Mouse (Mus musculus) ES-E14 (cell line): ENCODE measurements around the gene Ern2. TPM values are rescaled to one million over a fixed set of nuclear protein-coding genes. Genes with fewer than 3 reads are reported as not detected.

ENCODE experiments used
- DNase-seq: peaks from one replicate; pipeline ENCODE4 v3.0.0-alpha.2; 2013; ENCODE audit warnings: low read depth, low spot score
- H3K27ac ChIP-seq: 2 replicates; pipeline ENCODE4 v1.5.1; 2012; ENCODE audit warnings: low read depth, mild to moderate bottlenecking, low read length, moderate library complexity, mixed read lengths; ENCODE audit not compliant: poor library complexity, insufficient read depth, severe bottlenecking
- H3K36me3 ChIP-seq: 2 replicates; pipeline ENCODE4 v1.6.1; 2012; ENCODE audit warnings: mild to moderate bottlenecking, low read length, moderate library complexity, mixed read lengths; ENCODE audit not compliant: control insufficient read depth, poor library complexity, insufficient read depth, severe bottlenecking
- H3K4me1 ChIP-seq, 2 experiments: fragments of 150-350 bp in 1 of 2; sonication (generic) in 1 of 2; 2 replicates each; pipeline ENCODE4 v1.6.1; 2012; ENCODE audit warnings: low read length in 2 of 2, mild to moderate bottlenecking in 1 of 2, mixed read lengths in 1 of 2; ENCODE audit not compliant: control insufficient read depth in 2 of 2, insufficient read depth in 2 of 2, poor library complexity in 1 of 2
- H3K4me3 ChIP-seq, 2 experiments: fragments of 150-350 bp in 1 of 2; sonication (generic) in 1 of 2; 2 replicates each; pipeline ENCODE4 v1.5.1; 2012; ENCODE audit warnings: low read length in 2 of 2, low read depth in 1 of 2, mild to moderate bottlenecking in 1 of 2, mixed read lengths in 1 of 2; ENCODE audit not compliant: insufficient read depth in 1 of 2, poor library complexity in 1 of 2, severe bottlenecking in 1 of 2
- H3K9ac ChIP-seq: 2 replicates; pipeline ENCODE4 v1.6.1; 2012; ENCODE audit warnings: low read depth, mild to moderate bottlenecking, low read length, mixed read lengths; ENCODE audit not compliant: poor library complexity, insufficient read depth, severe bottlenecking
- H3K9me3 ChIP-seq: fragments of 150-350 bp; sonication (generic); 2 replicates; pipeline ENCODE4 v1.6.1; 2012; ENCODE audit warnings: low read depth, mild to moderate bottlenecking, low read length; ENCODE audit not compliant: control insufficient read depth, insufficient read depth
- CHD2 ChIP-seq: IDR thresholded peaks from 2 replicates; pipeline ENCODE4 v1.6.1; 2014; ENCODE audit warnings: mild to moderate bottlenecking, low read depth, low read length, inconsistent platforms
- HCFC1 ChIP-seq: IDR thresholded peaks from 2 replicates; pipeline ENCODE4 v1.6.1; 2012; ENCODE audit warnings: low read length, inconsistent platforms, borderline replicate concordance; ENCODE audit not compliant: insufficient read depth
- MAFK ChIP-seq: IDR thresholded peaks from 2 replicates; pipeline ENCODE4 v1.6.1; 2014; ENCODE audit warnings: mild to moderate bottlenecking, low read depth, low read length, inconsistent platforms; ENCODE audit not compliant: insufficient read depth
- ZC3H11A ChIP-seq: IDR thresholded peaks from 2 replicates; pipeline ENCODE4 v1.6.1; 2012; ENCODE audit warnings: low read depth, mild to moderate bottlenecking, inconsistent platforms, low read length, borderline replicate concordance
- ZNF384 ChIP-seq: IDR thresholded peaks from 2 replicates; pipeline ENCODE4 v1.6.1; 2012; ENCODE audit warnings: low read depth, low read length, inconsistent platforms
- in situ Hi-C, 2 experiments: fragments of 600-800 bp; cut with MboI; formaldehyde crosslinking; loops; one replicate each; pipeline ENCODE4 v1.15.1; 2025; ENCODE audit warnings: low sequenced_read_pairs in 2 of 2, inconsistent platforms in 1 of 2; ENCODE audit not compliant: unreplicated experiment in 2 of 2
- total RNA-seq: library from RNA; depleted of rRNA; stranded (reverse); fragments of 300-350 nt; gene quantifications from 2 replicates; pipeline ENCODE4 v1.2.3, GENCODE M21; 2012

Ern2 gene
- total RNA-seq, 1 experiment = not detected

GRCm38 (mm10) chr7:122138190-122138589 is 47.8 kb downstream of the Ern2 start:
- H3K9me3 ChIP-seq = no peaks in the 10 kb centered on the region
- no peaks in the 10 kb centered on the region for H3K4me1 ChIP-seq
- TF ChIP-seq HCFC1 (no peak), MAFK (no peak), ZNF384 (no peak), ZC3H11A (no peak), CHD2 (no peak)
- H3K9ac ChIP-seq = no peak overlapping the region
- H3K27ac ChIP-seq = no peak overlapping the region
- in situ Hi-C loops = no loop called here
- no peak overlapping the region for H3K4me3 ChIP-seq
- no peak for DNase-seq
- peaks cover 8% of the 10 kb centered on the region for H3K36me3 ChIP-seq

- Histone ChIP-seq H3K27ac (no peak overlapping the region), H3K4me1 (no peaks in the 10 kb centered on the region), H3K36me3 (peaks cover 8% of the 10 kb centered on the region), H3K4me3 (no peak overlapping the region), H3K9me3 (no peaks in the 10 kb centered on the region), H3K9ac (no peak overlapping the region)
- no peak for DNase-seq
- TF ChIP-seq HCFC1 (no peak), ZNF384 (no peak)
- in situ Hi-C loops = no loop called here
These were observed 48.9 kb downstream of the Ern2 start for GRCm38 (mm10) chr7:122137071-122137470.

- no peak overlapping the region for H3K27ac ChIP-seq
- TF ChIP-seq ZNF384 (no peak), HCFC1 (no peak), CHD2 (no peak), ZC3H11A (no peak)
- peak; percentile 56 for DNase-seq
- H3K9me3 ChIP-seq = no peaks in the 10 kb centered on the region
- no peak overlapping the region for H3K9ac ChIP-seq
- H3K4me3 ChIP-seq = no peak overlapping the region
- H3K36me3 ChIP-seq = peaks cover 5% of the 10 kb centered on the region
- in situ Hi-C loops = no loop called here
- H3K4me1 ChIP-seq = peaks cover 0 to 3% of the 10 kb centered on the region in 2 experiments; a peak in 1 of 4 replicates
These were observed 50.9 kb downstream of the Ern2 start for GRCm38 (mm10) chr7:122135070-122135469.

GRCm38 (mm10) chr7:122133338-122133625 is 52.7 kb downstream of the Ern2 start:
- peaks cover 7% of the 10 kb centered on the region for H3K36me3 ChIP-seq
- H3K9ac ChIP-seq = peak overlapping the region; percentile 78
- peaks cover 0 to 3% of the 10 kb centered on the region in 2 experiments; a peak in 1 of 4 replicates for H3K4me1 ChIP-seq
- TF ChIP-seq CHD2 (no peak), HCFC1 (no peak), ZC3H11A (no peak), MAFK (no peak), ZNF384 (no peak)
- in situ Hi-C loops = no loop called here
- no peaks in the 10 kb centered on the region for H3K9me3 ChIP-seq
- H3K27ac ChIP-seq = no peak overlapping the region
- peak overlapping the region; percentile 76 to 89 for H3K4me3 ChIP-seq
- no peak for DNase-seq
